Mouse (Mus musculus) inflammation-experienced regulatory T-cells, adult 6 months (primary cell): ENCODE data around the gene Fbxl17. TPM values are rescaled to one million over a fixed set of nuclear protein-coding genes. Genes with fewer than 3 reads are reported as not detected.

Source experiments
- ATAC-seq: one replicate; pipeline ENCODE4 v1.8.0; 2017
- polyA plus RNA-seq, 3 experiments: library from polyadenylated mRNA; unstranded; fragments of 100-300 nt; shearing (Covaris generic); gene quantifications; one replicate each; pipeline ENCODE4 v1.2.1; 2017

The Fbxl17 gene
- polyA plus RNA-seq, 3 experiments from 2014 or later = 6.2 to 10.4 (median 6.8) TPM

DNA sequence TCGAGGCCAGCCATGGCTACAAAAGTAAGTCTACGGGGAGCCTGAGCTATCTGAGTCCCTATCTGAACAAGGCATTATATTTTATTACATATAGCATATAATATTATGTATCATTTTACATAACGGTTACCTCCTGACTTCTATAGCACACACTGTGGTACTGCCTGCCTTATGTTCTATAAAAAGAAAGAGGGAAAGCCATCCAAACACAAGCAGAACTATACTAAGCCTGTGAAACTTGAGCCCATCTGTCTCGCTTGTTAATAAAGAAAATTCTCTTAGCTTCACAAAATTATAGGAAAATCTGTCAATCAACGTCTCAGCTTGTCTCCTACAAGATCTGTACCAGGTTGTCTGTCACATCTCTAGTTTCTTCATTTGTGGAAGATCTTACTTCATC lies 173.6 kb downstream of the Fbxl17 start:
- ATAC-seq = no peak

GRCm38 (mm10) chr17:63324672-63325071 lies 175.1 kb downstream of the Fbxl17 start:
- ATAC-seq = peak; percentile 70

- peak; percentile 87 for ATAC-seq
Measured at GRCm38 (mm10) chr17:63324039-63324438, 175.8 kb downstream of the Fbxl17 start.

DNA sequence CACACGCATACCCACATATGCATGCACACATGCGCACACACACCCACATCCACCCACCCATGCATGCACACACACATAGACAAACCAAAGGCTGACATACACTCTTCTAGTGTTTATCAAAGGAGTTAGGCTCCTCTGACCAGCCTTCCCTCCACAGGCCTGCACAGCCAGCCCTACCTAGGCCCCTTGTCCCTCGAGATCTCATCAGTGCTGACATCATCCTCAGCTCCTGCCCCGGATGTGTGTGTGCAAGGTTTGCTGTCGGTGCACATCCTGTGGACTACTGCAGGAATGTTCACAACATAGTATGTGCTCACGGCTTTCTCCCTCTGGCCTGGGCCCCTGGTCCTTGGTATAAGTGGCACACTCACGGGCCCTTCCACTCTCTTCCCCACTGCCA lies 177.0 kb downstream of the Fbxl17 start:
- no peak for ATAC-seq

DNA sequence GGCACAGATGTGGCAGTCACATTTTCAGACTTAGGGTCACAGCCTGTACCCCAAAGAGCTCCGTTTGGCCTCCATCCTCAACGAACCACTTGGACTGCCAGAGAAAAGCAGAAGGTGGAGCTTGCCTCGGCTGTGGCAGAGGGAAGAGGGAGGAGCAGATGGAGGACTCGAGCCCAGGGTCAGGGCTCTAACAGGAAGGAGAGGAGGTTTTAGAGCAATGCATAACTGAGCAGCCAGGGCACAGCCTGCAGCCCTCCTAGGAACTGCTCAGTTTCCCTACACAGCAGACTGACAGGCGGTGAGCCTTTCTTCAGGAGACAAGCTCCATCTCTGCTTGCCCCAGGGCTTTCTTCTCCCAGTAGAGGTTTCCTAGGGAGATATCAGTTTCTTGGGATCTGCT lies 178.5 kb downstream of the Fbxl17 start:
- ATAC-seq = no peak

GRCm38 (mm10) chr17:63317518-63317917 lies 182.3 kb downstream of the Fbxl17 start:
- no peak for ATAC-seq

DNA sequence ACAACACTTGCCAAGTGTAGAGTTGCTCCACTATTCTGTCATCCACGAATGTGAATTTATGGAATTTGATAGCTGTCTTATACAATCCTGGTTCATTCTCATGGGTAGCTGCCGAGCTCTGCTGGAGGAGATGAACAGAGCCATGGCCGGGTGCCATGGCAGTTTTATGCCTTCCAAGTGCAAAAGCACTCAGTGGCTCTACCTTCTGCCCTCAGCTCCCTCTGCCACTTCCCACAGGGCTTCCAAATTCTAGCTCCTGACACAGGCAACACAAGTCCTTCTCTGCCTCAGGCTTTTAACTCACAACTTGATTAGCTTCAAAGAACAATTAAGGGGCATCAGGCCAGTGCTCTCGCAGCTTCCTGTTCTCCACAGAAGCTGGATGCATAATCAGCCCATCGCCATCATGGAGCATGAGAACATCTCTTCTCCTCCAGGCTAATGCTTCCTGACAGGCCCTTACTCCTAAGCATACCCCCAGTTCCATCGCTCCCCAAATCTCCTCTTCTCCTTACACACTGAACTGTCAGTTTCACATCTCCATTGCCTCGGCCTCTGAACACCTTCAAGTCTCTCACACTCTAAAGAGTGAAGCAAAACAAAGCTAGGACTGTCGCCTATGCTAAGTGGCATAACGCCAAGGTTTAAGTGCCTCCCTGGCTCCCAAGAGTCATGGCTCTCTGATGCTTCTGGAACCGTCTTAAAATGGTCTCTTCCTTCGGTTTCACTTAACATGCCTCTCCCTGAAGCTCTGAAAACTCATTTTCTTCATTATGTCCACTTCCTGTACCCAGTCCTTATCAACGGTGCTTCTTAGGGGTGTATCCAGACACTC lies 184.0 kb downstream of the Fbxl17 start:
- ATAC-seq = no peak

DNA sequence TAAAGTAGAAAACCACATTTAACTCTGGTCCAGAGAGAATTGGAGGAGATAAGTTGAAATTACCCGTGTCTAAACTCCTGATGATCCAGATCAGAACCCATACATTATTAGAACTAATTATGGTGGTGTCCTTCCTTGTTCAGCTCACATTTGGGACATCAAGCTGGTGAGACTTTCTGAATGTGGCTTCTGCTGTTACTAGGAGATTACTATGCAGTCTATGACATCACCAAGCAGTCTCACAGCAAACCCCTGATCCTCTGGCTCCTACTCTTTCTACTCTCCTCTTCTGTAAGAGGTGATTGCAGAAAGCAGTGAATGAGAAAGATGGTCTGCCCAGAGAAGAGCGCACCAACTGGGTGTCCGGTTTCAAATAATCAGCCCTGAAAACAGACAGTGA lies 187.0 kb downstream of the Fbxl17 start:
- ATAC-seq = no peak

- ATAC-seq = no peak
Measured at GRCm38 (mm10) chr17:63312330-63312729, 187.5 kb downstream of the Fbxl17 start.

DNA sequence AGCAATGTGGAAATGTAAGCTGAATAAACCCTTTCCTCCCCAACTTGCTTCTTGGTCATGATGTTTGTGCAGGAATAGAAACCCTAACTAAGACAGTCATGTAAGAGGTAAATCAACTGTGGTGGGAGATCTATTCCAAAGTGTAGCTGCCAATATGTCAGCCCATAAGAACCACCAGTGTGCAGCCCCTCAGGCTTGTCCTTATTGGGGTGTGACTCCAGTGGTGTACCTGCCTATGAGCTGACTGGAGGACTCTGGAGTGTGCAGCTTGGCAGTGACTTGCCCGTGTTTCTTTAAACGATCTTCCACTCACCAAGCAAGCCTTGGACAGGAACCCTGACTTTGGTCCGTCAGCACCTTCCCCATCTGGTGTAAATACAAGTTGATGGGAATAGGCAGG lies 188.2 kb downstream of the Fbxl17 start:
- no peak for ATAC-seq

DNA sequence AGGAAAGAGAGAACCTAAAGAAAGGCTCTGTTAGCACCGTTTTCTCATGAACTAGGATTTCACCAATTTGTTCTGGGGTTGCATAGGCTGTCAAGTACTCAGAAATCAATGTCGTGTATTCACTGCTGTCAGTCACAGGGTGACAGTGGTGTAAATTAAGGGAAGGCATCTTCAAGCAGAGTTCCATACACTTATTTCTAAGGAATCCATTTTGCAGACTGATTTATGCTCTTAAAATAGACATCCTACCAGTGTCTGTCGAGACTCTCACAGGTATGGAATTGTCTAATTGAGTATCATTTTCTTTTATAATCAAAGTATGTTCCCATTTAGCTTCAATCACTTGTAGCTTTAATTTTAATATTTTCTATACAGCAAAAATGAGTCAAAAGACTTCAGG lies 189.8 kb downstream of the Fbxl17 start:
- ATAC-seq = no peak

- ATAC-seq = no peak
Measured at GRCm38 (mm10) chr17:63303862-63304261, 196.0 kb downstream of the Fbxl17 start.

- no peak for ATAC-seq
Measured at GRCm38 (mm10) chr17:63301822-63302393, 197.9 kb downstream of the Fbxl17 start.

GRCm38 (mm10) chr17:63295471-63295870 lies 204.3 kb downstream of the Fbxl17 start:
- ATAC-seq = peak; percentile 63

DNA sequence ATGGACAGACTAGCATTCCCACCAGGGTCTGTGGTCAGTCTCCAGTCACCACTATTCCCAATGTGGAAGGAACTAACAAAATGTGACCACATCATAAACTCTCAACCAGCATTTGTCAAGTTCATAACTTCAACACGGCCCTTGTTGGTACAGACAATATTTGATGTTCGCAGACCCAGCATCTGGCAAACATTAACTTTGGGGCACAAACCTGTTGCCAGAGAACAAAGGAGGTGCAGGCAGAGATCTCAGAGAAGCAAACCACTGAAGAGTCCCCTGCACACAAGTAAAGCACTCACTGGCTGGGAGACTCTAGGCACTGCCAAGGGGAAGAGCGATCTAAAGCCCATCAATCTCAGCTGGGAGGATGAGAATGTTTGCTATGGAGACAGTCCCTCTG lies 204.9 kb downstream of the Fbxl17 start:
- ATAC-seq = no peak

DNA sequence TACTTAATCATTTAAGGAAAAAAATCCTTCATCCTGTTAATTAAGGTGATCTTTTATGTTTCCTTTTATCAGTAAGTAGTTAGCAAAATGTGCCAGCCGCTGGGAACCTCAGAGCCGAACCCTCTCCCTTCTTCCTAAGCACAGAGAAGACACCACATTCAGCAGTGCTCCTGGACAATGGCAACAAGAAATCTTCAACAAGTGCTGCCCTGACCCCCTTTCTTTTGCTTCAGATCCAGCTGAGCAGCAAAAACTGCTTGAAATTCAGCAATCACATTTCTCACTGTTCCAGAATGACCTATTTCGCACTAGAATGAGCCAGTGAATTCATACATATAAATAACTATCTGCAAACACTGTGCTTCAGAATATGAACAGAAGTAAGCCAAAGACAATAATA lies 205.8 kb downstream of the Fbxl17 start:
- no peak for ATAC-seq

GRCm38 (mm10) chr17:63289317-63289913 lies 210.4 kb downstream of the Fbxl17 start:
- no peak for ATAC-seq

DNA sequence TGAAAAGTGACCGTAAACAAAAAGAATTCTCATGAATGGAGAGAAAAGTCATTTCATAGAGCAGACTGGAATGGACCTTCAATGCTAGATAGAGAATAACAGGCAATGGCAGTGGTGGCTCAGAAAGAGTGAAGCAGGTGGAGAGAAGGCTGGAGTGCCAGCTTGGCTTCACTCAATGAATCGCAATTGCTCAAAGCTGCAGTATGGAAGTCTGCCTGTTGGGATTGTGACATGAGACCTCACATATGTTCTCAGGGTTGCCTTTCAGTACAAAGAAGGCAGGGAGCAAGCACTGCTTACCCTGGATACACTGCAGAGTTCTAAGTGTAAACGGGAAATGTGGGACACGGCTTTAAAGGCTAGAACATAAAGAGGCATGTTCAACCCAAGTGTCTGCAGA lies 211.0 kb downstream of the Fbxl17 start:
- no peak for ATAC-seq

GRCm38 (mm10) chr17:63287413-63287812 lies 212.4 kb downstream of the Fbxl17 start:
- ATAC-seq = no peak

- ATAC-seq = no peak
Measured at GRCm38 (mm10) chr17:63285265-63285939, 214.4 kb downstream of the Fbxl17 start.

DNA sequence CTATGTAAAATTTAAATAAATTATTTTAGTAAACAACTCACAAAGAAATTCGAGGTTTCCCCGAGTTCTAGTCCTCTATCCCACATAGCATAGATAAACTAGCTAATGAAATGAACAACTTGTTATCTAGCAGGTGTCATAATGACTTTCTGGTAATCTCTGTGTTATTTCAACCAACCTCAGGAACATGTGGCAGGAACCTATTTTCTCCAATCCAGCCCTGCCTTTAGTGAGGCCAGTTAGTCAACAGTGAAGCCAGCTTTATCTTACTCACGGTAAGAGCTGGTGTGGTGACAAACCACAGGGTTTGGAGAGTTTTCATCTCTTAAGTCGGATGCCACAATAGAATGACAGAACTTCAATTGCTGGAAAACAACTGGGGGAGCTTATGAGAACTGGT lies 215.7 kb downstream of the Fbxl17 start:
- no peak for ATAC-seq

- ATAC-seq = no peak
Measured at GRCm38 (mm10) chr17:63282004-63282403, 217.8 kb downstream of the Fbxl17 start.

DNA sequence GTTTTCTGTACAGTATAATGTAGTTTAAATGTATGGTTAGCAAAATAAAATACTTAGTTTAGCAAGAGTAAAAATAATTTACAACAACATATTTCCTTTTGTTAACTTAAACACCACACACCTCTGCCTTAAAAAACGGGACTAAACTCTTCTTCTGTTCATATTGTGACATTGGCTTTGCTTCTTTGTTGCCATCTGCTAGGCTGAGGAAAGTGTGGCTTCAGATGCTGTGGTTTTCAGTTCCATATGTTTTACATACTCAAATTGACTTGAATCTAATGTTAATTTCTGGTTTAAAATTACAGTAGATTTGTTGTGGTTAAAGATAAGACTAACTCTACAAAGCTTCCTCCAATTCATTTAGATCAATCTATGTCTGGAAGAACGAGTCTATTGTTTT lies 218.8 kb downstream of the Fbxl17 start:
- no peak for ATAC-seq
